Mouse (Mus musculus) ES-E14 (cell line): ENCODE data around the gene Lyrm7.

Experiments used
- CHD2 ChIP-seq: IDR thresholded peaks from 2 replicates; pipeline ENCODE4 v1.6.1; 2014; ENCODE audit warnings: mild to moderate bottlenecking, low read depth, low read length, inconsistent platforms
- HCFC1 ChIP-seq: IDR thresholded peaks from 2 replicates; pipeline ENCODE4 v1.6.1; 2012; ENCODE audit warnings: low read length, inconsistent platforms, borderline replicate concordance; ENCODE audit not compliant: insufficient read depth
- MAFK ChIP-seq: IDR thresholded peaks from 2 replicates; pipeline ENCODE4 v1.6.1; 2014; ENCODE audit warnings: mild to moderate bottlenecking, low read depth, low read length, inconsistent platforms; ENCODE audit not compliant: insufficient read depth
- ZC3H11A ChIP-seq: IDR thresholded peaks from 2 replicates; pipeline ENCODE4 v1.6.1; 2012; ENCODE audit warnings: low read depth, mild to moderate bottlenecking, inconsistent platforms, low read length, borderline replicate concordance
- ZNF384 ChIP-seq: IDR thresholded peaks from 2 replicates; pipeline ENCODE4 v1.6.1; 2012; ENCODE audit warnings: low read depth, low read length, inconsistent platforms

GRCm38 (mm10) chr11:54881051-54881474, 20.3 kb upstream of the Lyrm7 start:
- TF ChIP-seq ZC3H11A: no peak
- TF ChIP-seq CHD2: no peak
- TF ChIP-seq MAFK: no peak
- no peak for TF ChIP-seq HCFC1
- TF ChIP-seq ZNF384: no peak
